Mouse (Mus musculus) midbrain, postnatal 0 days (tissue): ENCODE data around the gene Palld. TPM values are rescaled to one million over a fixed set of nuclear protein-coding genes. Genes with fewer than 3 reads are reported as not detected.
A peak's percentile ranks its signal among the peaks of the same experiment; 100 is the strongest.

Experiments used
- ATAC-seq: fragments of 200-750 bp; cut with Nextera tagmentation; 2 replicates; pipeline ENCODE4 v1.8.0; 2017; ENCODE audit warnings: moderate number of reproducible peaks, mild to moderate bottlenecking, moderate TSS enrichment, moderate library complexity; ENCODE audit not compliant: low FRiP score
- DNase-seq: peaks from one replicate; pipeline ENCODE4 v3.0.0-alpha.2; 2015; ENCODE audit warnings: low spot score
- H3K27ac ChIP-seq: fragments of 300-500 bp; sonication (generic); 2 replicates; pipeline ENCODE4 v1.5.1; 2014; ENCODE audit warnings: low read depth, mild to moderate bottlenecking, low read length, mixed read lengths
- H3K27me3 ChIP-seq: fragments of 300-500 bp; sonication (generic); 2 replicates; pipeline ENCODE4 v1.6.1; 2014; ENCODE audit warnings: low read length, control low read depth, mixed read lengths; ENCODE audit not compliant: insufficient read depth
- H3K36me3 ChIP-seq: fragments of 300-500 bp; sonication (generic); 2 replicates; pipeline ENCODE4 v1.6.1; 2014; ENCODE audit warnings: low read length, control low read depth, mixed read lengths; ENCODE audit not compliant: insufficient read depth
- H3K4me1 ChIP-seq: fragments of 300-500 bp; sonication (generic); 2 replicates; pipeline ENCODE4 v1.6.1; 2014; ENCODE audit warnings: mild to moderate bottlenecking, control low read depth, antibody characterized with exemption, low read length, mixed read lengths; ENCODE audit not compliant: insufficient read depth
- H3K4me2 ChIP-seq: fragments of 300-500 bp; sonication (generic); 2 replicates; pipeline ENCODE4 v1.6.1; 2014; ENCODE audit warnings: low read depth, mild to moderate bottlenecking, low read length, mixed read lengths; ENCODE audit not compliant: poor library complexity, severe bottlenecking
- H3K4me3 ChIP-seq: fragments of 300-500 bp; sonication (generic); 2 replicates; pipeline ENCODE4 v1.5.1; 2014; ENCODE audit warnings: low read depth, mild to moderate bottlenecking, low read length, moderate library complexity
- H3K9ac ChIP-seq: fragments of 300-500 bp; sonication (generic); replicated peaks from 2 replicates; pipeline ENCODE4 v1.6.1; 2014; ENCODE audit warnings: mild to moderate bottlenecking, low read length, moderate library complexity, mixed read lengths; ENCODE audit not compliant: poor library complexity, severe bottlenecking
- H3K9me3 ChIP-seq: fragments of 300-500 bp; sonication (generic); 2 replicates; pipeline ENCODE4 v1.6.1; 2016; ENCODE audit warnings: low read length, control low read depth
- CTCF ChIP-seq: IDR thresholded peaks from 2 replicates; pipeline ENCODE4 v1.5.1; 2016; ENCODE audit warnings: antibody characterized with exemption, mild to moderate bottlenecking
- WGBS: fragments of 180-500 bp; shearing (Covaris S2); extraction: QIAGEN DNeasy Blood & Tissue Kit; methylation state at CpG from one replicate; pipeline ENCODE4 v1.1.7; 2014; 5-methylcytosine and 5-hydroxymethylcytosine counted together
- polyA plus RNA-seq: library from polyadenylated mRNA; unstranded; fragments of >200 nt; fragmentation: Nextera tagmentation; extraction: Ambion mirVana; gene quantifications from 2 replicates; pipeline ENCODE4 v1.2.1, GENCODE M21; 2015
- total RNA-seq: library from RNA; depleted of rRNA; stranded (reverse); fragments of >200 nt; gene quantifications from 2 replicates; pipeline ENCODE4 v1.2.3, GENCODE M21; 2014

Gene Palld
- total and polyA plus RNA-seq, 2 experiments from 2014 or later, result 3.9 to 10.8 TPM

DNA sequence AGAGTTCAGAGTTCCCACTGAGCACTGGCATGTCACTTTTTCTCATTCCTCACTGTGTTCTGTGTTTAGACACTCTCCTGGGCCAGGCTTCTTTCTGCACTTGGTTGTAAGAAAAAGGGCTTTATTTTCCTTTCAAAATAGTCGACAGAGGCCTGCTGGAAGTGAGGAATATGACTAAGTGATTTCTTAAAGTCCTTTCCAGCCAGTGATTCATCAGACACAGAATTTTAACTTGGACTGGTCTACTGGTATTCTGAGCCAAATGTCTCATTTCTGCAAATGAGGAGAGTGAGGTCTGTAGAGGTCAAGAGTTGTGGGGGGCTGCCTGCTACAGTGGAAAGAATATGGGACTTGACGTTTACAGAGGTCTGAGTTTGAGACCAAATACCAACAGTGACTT, 147.3 kb downstream of the Palld start:
- TF ChIP-seq CTCF, result no peak
- WGBS, result 84% methylated on average over 2 of the region's 2 CpGs
- H3K27me3 ChIP-seq, result no peaks in the 10 kb centered on the region
- no peak overlapping the region for H3K4me3 ChIP-seq
- no peaks in the 10 kb centered on the region for H3K9me3 ChIP-seq
- H3K9ac ChIP-seq, result no peak overlapping the region
- no peak overlapping the region for H3K4me2 ChIP-seq
- no peak for ATAC-seq
- H3K27ac ChIP-seq, result no peak overlapping the region
- H3K4me1 ChIP-seq, result peaks cover 3% of the 10 kb centered on the region; the same call in 1 of the 2 replicates
- no peak for DNase-seq
- H3K36me3 ChIP-seq, result no peaks in the 10 kb centered on the region

DNA sequence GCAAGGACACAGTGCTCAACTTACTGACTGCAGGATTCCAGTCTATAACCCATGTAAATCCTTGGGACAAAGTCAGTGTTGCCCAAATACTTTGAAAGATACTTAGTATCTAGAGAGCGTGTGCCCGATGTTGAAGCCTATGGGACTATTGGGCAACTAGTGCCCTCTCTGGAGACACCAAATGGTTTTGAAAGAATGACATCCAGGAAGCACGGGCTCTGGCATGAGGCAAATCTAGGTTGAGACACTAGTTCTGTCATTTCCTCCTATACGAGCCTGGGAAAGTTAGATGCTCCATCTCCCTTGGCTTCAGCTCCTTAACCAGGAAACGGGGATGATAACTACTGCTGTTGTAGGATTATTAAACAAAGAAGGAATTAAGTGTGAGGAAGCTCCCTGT, 155.4 kb downstream of the Palld start:
- no peak for ATAC-seq
- WGBS, result 94% methylated on average over 5 of the region's 5 CpGs
- TF ChIP-seq CTCF, result no peak

DNA sequence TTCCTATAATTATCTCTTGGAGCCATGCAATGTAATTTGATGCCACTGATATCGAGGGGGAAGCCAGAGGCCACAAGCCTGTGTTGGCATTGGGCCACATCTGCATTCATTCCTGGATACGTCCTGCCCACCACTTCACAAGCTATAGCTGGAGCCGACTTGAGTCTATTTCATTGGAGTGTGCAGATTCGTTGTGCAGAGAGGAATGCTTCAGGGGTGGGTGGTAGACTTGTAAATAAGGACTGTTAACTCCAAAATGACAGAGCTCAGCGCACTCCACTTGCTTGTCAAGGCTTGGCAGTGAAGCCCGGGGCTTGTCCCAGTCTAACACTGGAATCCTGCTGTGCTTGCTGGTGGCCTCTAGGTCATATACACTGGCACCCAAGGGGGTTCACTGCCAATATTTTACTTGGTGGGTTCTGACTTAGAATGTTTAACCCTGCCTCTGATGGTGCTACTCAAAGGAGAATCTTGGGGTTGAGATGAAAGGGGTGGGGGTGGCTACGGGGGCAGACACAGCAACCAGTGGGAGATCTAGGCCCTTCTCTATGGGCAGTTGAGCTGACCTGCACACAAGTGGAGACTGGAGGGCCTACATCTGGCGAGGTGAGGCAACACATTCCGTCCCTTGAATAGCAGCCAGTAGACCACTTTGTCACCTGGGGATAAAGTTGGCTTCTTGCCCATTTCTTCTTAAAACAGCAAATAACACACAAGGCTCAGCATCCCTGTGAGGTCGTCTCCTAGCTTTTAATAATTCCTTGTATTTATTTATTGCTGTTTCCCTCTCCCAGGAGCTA, 157.1 kb downstream of the Palld start:
- no peaks in the 10 kb centered on the region for H3K9me3 ChIP-seq
- H3K36me3 ChIP-seq, result no peaks in the 10 kb centered on the region
- no peak for TF ChIP-seq CTCF
- 54% methylated on average over 10 of the region's 10 CpGs for WGBS
- no peaks in the 10 kb centered on the region for H3K4me1 ChIP-seq
- no peak overlapping the region for H3K4me2 ChIP-seq
- no peak overlapping the region for H3K4me3 ChIP-seq
- no peaks in the 10 kb centered on the region for H3K27me3 ChIP-seq
- DNase-seq, result peak; percentile 1
- no peak overlapping the region for H3K9ac ChIP-seq
- ATAC-seq, result 0 out of 2 replicates have a peak, but pooled peaks have one; percentile 20
- H3K27ac ChIP-seq, result no peak overlapping the region

More for the DNA sequence above, 155.4 kb downstream of the Palld start:
- no peaks in the 10 kb centered on the region for H3K4me1 ChIP-seq
- H3K27me3 ChIP-seq, result no peaks in the 10 kb centered on the region
- no peak overlapping the region for H3K4me2 ChIP-seq
- H3K9ac ChIP-seq, result no peak overlapping the region
- no peak for DNase-seq
- H3K27ac ChIP-seq, result no peak overlapping the region
- H3K36me3 ChIP-seq, result no peaks in the 10 kb centered on the region
- H3K9me3 ChIP-seq, result no peaks in the 10 kb centered on the region
- no peak overlapping the region for H3K4me3 ChIP-seq

DNA sequence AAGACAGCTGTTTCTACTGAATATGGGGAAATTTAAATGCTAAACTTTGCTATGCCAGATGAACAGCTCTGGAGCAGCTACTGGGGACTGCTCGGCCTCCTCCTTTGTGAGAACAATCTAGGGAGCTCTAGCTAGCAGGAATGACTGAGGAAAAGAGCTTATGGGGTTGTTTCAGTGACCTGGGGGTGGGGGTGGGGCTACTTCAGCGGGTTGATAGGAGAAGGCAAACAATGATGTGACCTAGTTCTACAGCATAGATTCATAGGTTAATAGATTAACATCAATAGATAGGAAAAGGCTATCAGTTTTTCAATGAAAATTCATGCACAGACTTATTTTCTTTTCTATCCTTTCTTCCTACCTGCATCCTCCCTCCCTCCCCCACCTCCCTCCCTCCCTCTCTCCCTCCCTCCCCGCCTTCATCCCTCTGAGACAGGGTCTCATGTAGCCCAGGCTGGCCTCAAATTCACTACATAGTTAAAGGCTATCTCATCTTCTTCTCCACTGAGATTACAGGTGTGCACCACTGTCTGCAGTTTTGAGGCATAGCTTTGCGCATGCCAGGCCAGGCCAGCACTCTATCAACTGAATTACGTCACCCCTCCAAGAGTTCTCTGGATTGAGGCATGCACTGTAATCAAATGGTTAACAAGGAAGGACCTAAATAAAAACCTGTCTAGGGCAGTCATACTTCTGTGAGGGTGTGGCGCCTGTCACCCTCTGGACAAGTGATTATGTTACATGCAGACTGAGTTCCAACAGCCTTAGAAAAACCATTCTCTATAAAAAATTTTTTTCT, 158.5 kb downstream of the Palld start:
- Histone ChIP-seq H3K27me3 (no peaks in the 10 kb centered on the region), H3K4me1 (no peaks in the 10 kb centered on the region), H3K27ac (no peak overlapping the region), H3K9me3 (no peaks in the 10 kb centered on the region), H3K9ac (no peak overlapping the region), H3K4me2 (no peak overlapping the region), H3K36me3 (no peaks in the 10 kb centered on the region), H3K4me3 (no peak overlapping the region)
- 76% methylated on average over 6 of the region's 6 CpGs for WGBS
- no peak for DNase-seq
- TF ChIP-seq CTCF, result no peak
- ATAC-seq, result no peak

DNA sequence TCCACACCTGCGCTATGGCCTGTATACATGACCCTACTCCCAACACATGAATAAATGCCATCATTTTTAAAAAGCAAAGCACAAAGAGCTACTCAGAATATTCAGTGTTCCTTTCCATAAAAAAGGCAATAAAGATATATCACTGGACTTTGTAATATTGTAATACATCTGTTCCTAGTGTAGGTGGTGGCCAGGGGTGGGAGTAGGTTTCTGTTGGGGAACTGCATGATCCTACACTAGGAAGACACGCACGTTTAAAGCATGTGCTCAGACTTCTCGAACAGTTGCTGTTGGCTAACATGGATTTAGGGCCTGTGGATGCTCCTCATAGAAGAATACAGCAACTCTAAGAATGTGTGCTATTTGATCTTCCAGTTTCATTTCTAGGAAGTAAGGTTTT, 165.0 kb downstream of the Palld start:
- TF ChIP-seq CTCF, result no peak
- Histone ChIP-seq H3K4me3 (no peak overlapping the region), H3K36me3 (no peaks in the 10 kb centered on the region), H3K4me2 (no peak overlapping the region), H3K27me3 (no peaks in the 10 kb centered on the region), H3K9ac (no peak overlapping the region), H3K9me3 (no peaks in the 10 kb centered on the region), H3K4me1 (no peaks in the 10 kb centered on the region), H3K27ac (no peak overlapping the region)
- no peak for DNase-seq
- WGBS, result 96% methylated on average over 4 of the region's 4 CpGs
- ATAC-seq, result no peak

DNA sequence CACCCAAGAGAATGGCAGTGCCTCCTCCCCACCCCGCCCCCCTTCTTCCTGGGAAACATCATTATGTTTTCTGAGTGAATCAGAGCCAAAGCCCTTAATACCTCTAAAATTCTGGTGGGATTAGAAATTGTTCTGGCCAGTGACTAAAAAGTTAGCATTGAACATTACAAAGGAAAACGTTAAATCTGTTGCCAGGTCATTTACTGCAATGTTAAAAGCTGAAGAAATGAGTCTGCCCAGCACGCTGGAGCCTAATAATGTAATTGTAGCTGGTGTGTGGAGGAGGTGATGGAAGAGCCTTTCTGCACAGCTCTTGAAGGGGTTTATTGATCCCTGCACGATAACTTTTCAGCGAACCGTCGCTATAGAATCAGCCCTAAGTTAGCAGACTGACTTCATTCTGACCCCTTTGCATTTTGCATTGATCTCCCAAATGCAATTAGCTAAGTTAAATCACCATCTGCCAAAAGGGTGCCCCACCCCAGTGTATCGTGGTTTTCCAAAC, 165.7 kb downstream of the Palld start:
- WGBS, result 86% methylated on average over 8 of the region's 8 CpGs

More for the DNA sequence above, 165.7 kb downstream of the Palld start:
- no peak for ATAC-seq
- DNase-seq, result no peak
- Histone ChIP-seq H3K36me3 (no peaks in the 10 kb centered on the region), H3K27ac (no peak overlapping the region), H3K9ac (no peak overlapping the region), H3K4me1 (no peaks in the 10 kb centered on the region), H3K4me3 (no peak overlapping the region), H3K9me3 (no peaks in the 10 kb centered on the region), H3K27me3 (no peaks in the 10 kb centered on the region), H3K4me2 (no peak overlapping the region)
- TF ChIP-seq CTCF, result no peak
